Mouse (Mus musculus) neutrophil, adult 5-6 weeks (primary cell): ENCODE measurements at regions not wholly inside any gene's neighbourhood (a gene's known extent, or its start where the extent isn't known, plus 50 kb on each side); places are given as distances from the start of the nearest gene placed in this dataset.

Source experiments
- ATAC-seq: fragments of 151-379, 151-347 bp; 2 replicates; pipeline ENCODE4 v1.8.0; 2017; ENCODE audit warnings: mild to moderate bottlenecking, moderate TSS enrichment; ENCODE audit not compliant: insufficient number of reproducible peaks, poor library complexity, low FRiP score, severe bottlenecking; ENCODE audit errors: extremely low read depth

- no peak for ATAC-seq
Measured at GRCm38 (mm10) chr3:81482742-81483141, 446.5 kb downstream of the Pdgfc start.

- no peak for ATAC-seq
Measured at GRCm38 (mm10) chr3:81483363-81483762, 447.1 kb downstream of the Pdgfc start.

- ATAC-seq: no peak
Measured at GRCm38 (mm10) chr3:81505316-81505715, 427.1 kb upstream of the Ctso start.

GRCm38 (mm10) chr3:81508611-81509010 lies 423.8 kb upstream of the Ctso start:
- ATAC-seq: no peak

- no peak for ATAC-seq
Measured at GRCm38 (mm10) chr3:81521804-81522203, 410.6 kb upstream of the Ctso start.

GRCm38 (mm10) chr3:81530872-81531271 lies 401.5 kb upstream of the Ctso start:
- no peak for ATAC-seq

GRCm38 (mm10) chr3:81535448-81536205 lies 396.8 kb upstream of the Ctso start:
- ATAC-seq: no peak

GRCm38 (mm10) chr3:81554773-81555172 lies 377.6 kb upstream of the Ctso start:
- ATAC-seq: no peak

GRCm38 (mm10) chr3:81562610-81563258 lies 369.7 kb upstream of the Ctso start:
- no peak for ATAC-seq

- ATAC-seq: no peak
Measured at GRCm38 (mm10) chr3:81563858-81564756, 368.3 kb upstream of the Ctso start.

- no peak for ATAC-seq
Measured at GRCm38 (mm10) chr3:81564757-81565063, 367.7 kb upstream of the Ctso start.

GRCm38 (mm10) chr3:81583387-81584027 lies 348.9 kb upstream of the Ctso start:
- ATAC-seq: no peak

- no peak for ATAC-seq
Measured at GRCm38 (mm10) chr3:81589109-81589508, 343.3 kb upstream of the Ctso start.

- no peak for ATAC-seq
Measured at GRCm38 (mm10) chr3:81629157-81629556, 303.2 kb upstream of the Ctso start.

GRCm38 (mm10) chr3:81658490-81658889 lies 273.9 kb upstream of the Ctso start:
- no peak for ATAC-seq

- no peak for ATAC-seq
Measured at GRCm38 (mm10) chr3:81661620-81662019, 270.8 kb upstream of the Ctso start.

GRCm38 (mm10) chr3:81666262-81666661 lies 266.1 kb upstream of the Ctso start:
- ATAC-seq: no peak

- no peak for ATAC-seq
Measured at GRCm38 (mm10) chr3:81676570-81676969, 255.8 kb upstream of the Ctso start.

GRCm38 (mm10) chr3:81701974-81702697 lies 230.3 kb upstream of the Ctso start:
- ATAC-seq: no peak
